Mouse (Mus musculus): ENCODE measurements at regions not wholly inside any gene's neighbourhood (a gene's known extent, or its start where the extent isn't known, plus 50 kb on each side); places are given as distances from the start of the nearest gene placed in this dataset. TPM values are rescaled to one million over a fixed set of nuclear protein-coding genes. Genes with fewer than 3 reads are reported as not detected.
A peak's percentile ranks its signal among the peaks of the same experiment; 100 is the strongest.

- Histone ChIP-seq H3K27ac (replicated peaks) (0 out of 2 replicates have a peak overlapping the region, but pooled peaks have one; percentile 18), H3K4me2 (peak overlapping the region; percentile 43), H3K4me3 (replicated peaks) (no peak overlapping the region), H3K27me3 (replicated peaks) (no peaks in the 10 kb centered on the region), H3K4me1 (peaks cover 11% of the 10 kb centered on the region), H3K9me3 (replicated peaks) (no peaks in the 10 kb centered on the region), H3K9ac (replicated peaks) (no peak overlapping the region; the same call in 1 of the 2 replicates), H3K36me3 (no peaks in the 10 kb centered on the region)
- peak; percentile 82 for ATAC-seq (ENCODE audit: low FRiP score)
- WGBS, result 28% methylated on average over 25 of the region's 25 CpGs
Observed at GRCm38 (mm10) chr10:60885348-60886275, 54.2 kb upstream of the Unc5b start.

GRCm38 (mm10) chr10:60884806-60885205, 53.4 kb upstream of the Unc5b start:
- no peak overlapping the region for H3K4me3 ChIP-seq (replicated peaks)
- 94% methylated on average over 5 of the region's 5 CpGs for WGBS
- no peak overlapping the region for H3K9ac ChIP-seq (replicated peaks)
- no peak overlapping the region for H3K4me2 ChIP-seq
- peaks cover 11% of the 10 kb centered on the region for H3K4me1 ChIP-seq
- ATAC-seq (ENCODE audit: low FRiP score), result no peak
- H3K27ac ChIP-seq (replicated peaks), result no peak overlapping the region
- H3K9me3 ChIP-seq (replicated peaks), result no peaks in the 10 kb centered on the region
- H3K36me3 ChIP-seq, result no peaks in the 10 kb centered on the region
- H3K27me3 ChIP-seq (replicated peaks), result no peaks in the 10 kb centered on the region

MicroRNAs encoded in the stretch of these regions (microRNA counts, 519-probe panel; counts per million panel counts)
- microRNA mmu-miR-466j, result not detected

Small RNAs in the stretch of these regions (microRNA-seq; reads per million reads assigned to microRNA genes)
- not detected for gene Mir466j
- gene Mir6408, result not detected
